Mouse (Mus musculus) CH12.LX (cell line): ENCODE results near the gene Arhgef17. TPM values are rescaled to one million over a fixed set of nuclear protein-coding genes. Genes with fewer than 3 reads are reported as not detected.

Experiments
- DNase-seq: peaks from one replicate; pipeline ENCODE4 v3.0.0-alpha.2; 2013; ENCODE audit errors: extremely low read depth
- H3K27ac ChIP-seq: 2 replicates; pipeline ENCODE4 v1.5.1; 2012; ENCODE audit warnings: low read depth, mild to moderate bottlenecking, control low read depth, moderate library complexity; ENCODE audit not compliant: insufficient read depth
- H3K27me3 ChIP-seq: replicated peaks from 2 replicates; pipeline ENCODE3; 2012; ENCODE audit warnings: inconsistent platforms
- H3K36me3 ChIP-seq, 2 experiments: replicated peaks in 1 of 2; 2 replicates each; pipeline versions ENCODE3 to v1.6.1; 2012; ENCODE audit warnings: inconsistent platforms in 1 of 2, low read length in 1 of 2, mild to moderate bottlenecking in 1 of 2, mixed read lengths in 1 of 2, moderate library complexity in 1 of 2; ENCODE audit not compliant: control insufficient read depth in 1 of 2, insufficient read depth in 1 of 2
- H3K4me1 ChIP-seq, 2 experiments: 2 replicates each; pipeline ENCODE4 v1.6.1; 2012; ENCODE audit warnings: inconsistent platforms in 1 of 2, moderate library complexity in 1 of 2; ENCODE audit not compliant: insufficient read depth in 2 of 2, control insufficient read depth in 1 of 2
- H3K4me2 ChIP-seq: 2 replicates; pipeline ENCODE4 v1.6.1; 2012; ENCODE audit warnings: low read depth, mild to moderate bottlenecking, control low read depth; ENCODE audit not compliant: poor library complexity, insufficient read depth, severe bottlenecking
- H3K4me3 ChIP-seq, 3 experiments: fragments of 150-350 bp in 1 of 3; sonication (generic) in 1 of 3; replicated peaks in 1 of 3; 2 replicates each; pipeline versions ENCODE3 to v1.5.1; 2011 to 2012; ENCODE audit warnings: low read depth in 2 of 3, low read length in 2 of 3, mild to moderate bottlenecking in 2 of 3, moderate library complexity in 2 of 3, control low read depth in 1 of 3, improper control_type of control experiment in 1 of 3, inconsistent platforms in 1 of 3, mixed read lengths in 1 of 3; ENCODE audit not compliant: poor library complexity in 1 of 3
- H3K79me2 ChIP-seq: replicated peaks from 2 replicates; pipeline ENCODE4 v1.6.1; 2012; ENCODE audit warnings: mild to moderate bottlenecking, moderate library complexity; ENCODE audit not compliant: control insufficient read depth, poor library complexity, insufficient read depth, severe bottlenecking; ENCODE audit errors: extremely low read depth
- H3K9ac ChIP-seq: 2 replicates; pipeline ENCODE4 v1.6.1; 2012; ENCODE audit warnings: low read depth, mild to moderate bottlenecking, control low read depth, moderate library complexity; ENCODE audit not compliant: insufficient read depth
- H3K9me3 ChIP-seq: replicated peaks from 2 replicates; pipeline ENCODE3; 2012; ENCODE audit warnings: low read length, inconsistent platforms, mixed read lengths
- BHLHE40 ChIP-seq: IDR thresholded peaks from 2 replicates; pipeline ENCODE4 v1.6.1; 2011; ENCODE audit warnings: mild to moderate bottlenecking, low read depth, low read length, improper control_type of control experiment
- CHD2 ChIP-seq: IDR thresholded peaks from 2 replicates; pipeline ENCODE4 v1.6.1; 2011; ENCODE audit warnings: low read length, improper control_type of control experiment
- CTCF ChIP-seq, 2 experiments: IDR thresholded peaks in 1 of 2; conservative IDR thresholded peaks in 1 of 2; 2 replicates each; pipeline ENCODE4 v1.5.1; 2011 to 2012; ENCODE audit warnings: low read depth in 2 of 2, low read length in 2 of 2, improper control_type of control experiment in 1 of 2, inconsistent platforms in 1 of 2, mild to moderate bottlenecking in 1 of 2, moderate library complexity in 1 of 2
- E2F4 ChIP-seq: IDR thresholded peaks from 2 replicates; pipeline ENCODE4 v1.6.1; 2011; ENCODE audit warnings: low read depth, low read length, improper control_type of control experiment; ENCODE audit not compliant: insufficient replicate concordance
- ELF1 ChIP-seq: IDR thresholded peaks from 2 replicates; pipeline ENCODE4 v1.6.1; 2014; ENCODE audit warnings: low read depth, mild to moderate bottlenecking, inconsistent platforms, low read length, improper control_type of control experiment
- EP300 ChIP-seq: IDR thresholded peaks from 2 replicates; pipeline ENCODE4 v1.6.1; 2011; ENCODE audit warnings: low read length, improper control_type of control experiment
- GABPA ChIP-seq: IDR thresholded peaks from 2 replicates; pipeline ENCODE4 v1.6.1; 2012; ENCODE audit warnings: low read depth, low read length, improper control_type of control experiment, inconsistent platforms; ENCODE audit not compliant: insufficient replicate concordance
- IRF4 ChIP-seq: IDR thresholded peaks from 2 replicates; pipeline ENCODE4 v1.6.1; 2014; ENCODE audit warnings: low read depth, mild to moderate bottlenecking, inconsistent platforms, low read length, improper control_type of control experiment
- JUN ChIP-seq: IDR thresholded peaks from 2 replicates; pipeline ENCODE4 v1.6.1; 2011; ENCODE audit warnings: low read depth, mild to moderate bottlenecking, low read length, improper control_type of control experiment, moderate library complexity; ENCODE audit not compliant: insufficient read depth
- KAT2A ChIP-seq: IDR thresholded peaks from 2 replicates; pipeline ENCODE4 v1.6.1; 2012; ENCODE audit warnings: low read length, improper control_type of control experiment, inconsistent platforms; ENCODE audit not compliant: insufficient replicate concordance
- MAZ ChIP-seq: IDR thresholded peaks from 2 replicates; pipeline ENCODE4 v1.6.1; 2012; ENCODE audit warnings: low read depth, mild to moderate bottlenecking, inconsistent platforms, low read length, improper control_type of control experiment, moderate library complexity
- MYC ChIP-seq: IDR thresholded peaks from 2 replicates; pipeline ENCODE4 v1.6.1; 2011; ENCODE audit warnings: low read depth, mild to moderate bottlenecking, improper control_type of control experiment, low read length
- NRF1 ChIP-seq: IDR thresholded peaks from 2 replicates; pipeline ENCODE4 v1.6.1; 2014; ENCODE audit warnings: low read depth, mild to moderate bottlenecking, inconsistent platforms, low read length, improper control_type of control experiment, moderate library complexity
- POLR2A ChIP-seq: IDR thresholded peaks from 2 replicates; pipeline ENCODE4 v1.6.1; 2011; ENCODE audit warnings: low read depth, mild to moderate bottlenecking, improper control_type of control experiment, low read length
- SIN3A ChIP-seq: IDR thresholded peaks from 2 replicates; pipeline ENCODE4 v1.6.1; 2012; ENCODE audit warnings: low read length, improper control_type of control experiment, inconsistent platforms
- SMC3 ChIP-seq: IDR thresholded peaks from 2 replicates; pipeline ENCODE4 v1.6.1; 2011; ENCODE audit warnings: low read depth, low read length, improper control_type of control experiment
- TBP ChIP-seq: conservative IDR thresholded peaks from 2 replicates; pipeline ENCODE4 v1.6.1; 2011; ENCODE audit warnings: low read depth, low read length, improper control_type of control experiment
- TCF12 ChIP-seq: IDR thresholded peaks from 2 replicates; pipeline ENCODE4 v1.6.1; 2014; ENCODE audit warnings: low read depth, mild to moderate bottlenecking, inconsistent platforms, low read length, improper control_type of control experiment
- USF1 ChIP-seq: IDR thresholded peaks from 2 replicates; pipeline ENCODE4 v1.6.1; 2014; ENCODE audit warnings: low read depth, mild to moderate bottlenecking, inconsistent platforms, low read length, improper control_type of control experiment
- ZMIZ1 ChIP-seq: IDR thresholded peaks from 2 replicates; pipeline ENCODE4 v1.6.1; 2012; ENCODE audit warnings: low read depth, mild to moderate bottlenecking, inconsistent platforms, low read length, improper control_type of control experiment
- dilution Hi-C: fragments of 300-500 bp; cut with MboI; formaldehyde crosslinking; loops from 2 replicates; pipeline ENCODE4 v1.14.3; 2020; ENCODE audit warnings: low sequenced_read_pairs; ENCODE audit not compliant: extremely low pct_unique_long_range_greater_than_20kb, extremely low pct_ligation_motif_present
- in situ Hi-C: fragments of 300-500 bp; cut with MboI; formaldehyde crosslinking; loops from 3 replicates; pipeline ENCODE4 v1.14.3; 2019; ENCODE audit warnings: low sequenced_read_pairs, low pct_ligation_motif_present, low pct_unique_long_range_greater_than_20kb, mixed read lengths
- polyA plus RNA-seq: library from polyadenylated mRNA; unstranded; fragments of >175 nt; gene quantifications from 2 replicates; pipeline ENCODE4 v1.2.1, GENCODE M21; 2012; ENCODE audit warnings: low read depth; ENCODE audit not compliant: insufficient read length
- total RNA-seq, 2 experiments: library from RNA; depleted of rRNA; stranded (reverse); fragments of 300-350 nt in 1 of 2; fragments of >200 nt in 1 of 2; gene quantifications; 2 replicates each; pipeline ENCODE4 v1.2.3; 2012 to 2014

The Arhgef17 gene
- total and polyA plus RNA-seq, 3 experiments: 2.3 to 6.7 (median 5.6) TPM

- Histone ChIP-seq H3K27ac (peak overlapping the region; percentile 53), H3K4me3 (peak overlapping the region in 1 of 3 experiments; percentile 14), H3K79me2 (no peaks in the 10 kb centered on the region), H3K36me3 (peaks cover 25 to 68% of the 10 kb centered on the region in 2 experiments), H3K27me3 (no peaks in the 10 kb centered on the region), H3K4me2 (peak overlapping the region; percentile 50), H3K9ac (peak overlapping the region; percentile 5; the same call in 1 of the 2 replicates), H3K4me1 (peaks cover 25 to 46% of the 10 kb centered on the region in 2 experiments), H3K9me3 (no peaks in the 10 kb centered on the region)
- TF ChIP-seq NRF1 (no peak), EP300 (no peak), JUN (no peak), GABPA (no peak), SIN3A (no peak), ZMIZ1 (no peak)
- DNase-seq: peak; percentile 49
- dilution Hi-C loops (no loop called here), in situ Hi-C loops (no loop called here)
Observed at GRCm38 (mm10) chr7:100881531-100881930, 50.4 kb downstream of the Arhgef17 start.

GRCm38 (mm10) chr7:100879595-100879994 is 52.3 kb downstream of the Arhgef17 start:
- H3K9me3 ChIP-seq: no peaks in the 10 kb centered on the region
- peak; percentile 71; the same call in 1 of the 2 replicates for TF ChIP-seq MAZ
- no peak for TF ChIP-seq USF1
- TF ChIP-seq CHD2: 0 out of 2 replicates have a peak, but pooled peaks have one; percentile 36
- TF ChIP-seq CTCF (conservative IDR thresholded peaks at IDR 0.05 in 1 of 2, IDR thresholded peaks at IDR 0.05 in 1 of 2; ENCODE audit: low read depth in 2 of 2, low read length in 2 of 2): peak in 1 of 2 experiments; percentile 75; a peak in 2 of 4 replicates
- no peak for TF ChIP-seq MYC
- TF ChIP-seq ZMIZ1: 0 out of 2 replicates have a peak, but pooled peaks have one; percentile 23
- peak; percentile 37; the same call in 1 of the 2 replicates for TF ChIP-seq IRF4
- TF ChIP-seq SIN3A: peak; percentile 36; the same call in 1 of the 2 replicates
- TF ChIP-seq SMC3: peak; percentile 45
- TF ChIP-seq ELF1: peak; percentile 18; the same call in 1 of the 2 replicates
- TF ChIP-seq KAT2A: 0 out of 2 replicates have a peak, but pooled peaks have one; percentile 58
- TF ChIP-seq POLR2A: peak; percentile 18; the same call in 1 of the 2 replicates
- TF ChIP-seq TCF12: no peak; the same call in 1 of the 2 replicates
- 0 out of 2 replicates have a peak, but pooled peaks have one; percentile 15 for TF ChIP-seq BHLHE40
- TF ChIP-seq TBP: no peak
- no peak for TF ChIP-seq E2F4
- peaks cover 25 to 58% of the 10 kb centered on the region in 2 experiments for H3K4me1 ChIP-seq
- H3K36me3 ChIP-seq: peaks cover 25 to 69% of the 10 kb centered on the region in 2 experiments
- in situ Hi-C loops: no loop called here
- H3K27ac ChIP-seq: no peak overlapping the region
- dilution Hi-C loops: no loop called here
- DNase-seq: peak; percentile 83
- H3K27me3 ChIP-seq: no peaks in the 10 kb centered on the region
- H3K79me2 ChIP-seq: no peaks in the 10 kb centered on the region
- peak overlapping the region; percentile 5; the same call in 1 of the 2 replicates for H3K9ac ChIP-seq
- peak overlapping the region in 2 of 3 experiments; percentile 13 to 35 for H3K4me3 ChIP-seq
- H3K4me2 ChIP-seq: no peak overlapping the region; the same call in 1 of the 2 replicates
